Mouse (Mus musculus) midbrain, embryonic 11.5 days (tissue): Measurements from ENCODE around the gene Glt1d1. TPM values are rescaled to one million over a fixed set of nuclear protein-coding genes. Genes with fewer than 3 reads are reported as not detected.
A peak's percentile ranks its signal among the peaks of the same experiment; 100 is the strongest.
"Not testable (repeated sequence)": the region's sequence is repeated elsewhere in the genome, so short reads cannot be mapped to it uniquely, and the experiment has no call there.

ENCODE experiments used
- ATAC-seq: fragments of 200-750 bp; cut with Nextera tagmentation; 2 replicates; pipeline ENCODE4 v1.8.0; 2017; ENCODE audit warnings: moderate TSS enrichment, moderate library complexity; ENCODE audit not compliant: low FRiP score
- DNase-seq: peaks from one replicate; pipeline ENCODE4 v3.0.0; 2015; ENCODE audit warnings: low spot score; ENCODE audit errors: missing footprints
- H3K27ac ChIP-seq: fragments of 300-500 bp; sonication (generic); 2 replicates; pipeline ENCODE4 v1.5.1; 2014; ENCODE audit warnings: low read depth, low read length
- H3K27me3 ChIP-seq: fragments of 300-500 bp; sonication (generic); 2 replicates; pipeline ENCODE4 v1.6.1; 2014; ENCODE audit warnings: mild to moderate bottlenecking, low read length, moderate library complexity, mixed read lengths; ENCODE audit not compliant: control insufficient read depth, insufficient read depth
- H3K36me3 ChIP-seq: fragments of 300-500 bp; sonication (generic); 2 replicates; pipeline ENCODE4 v1.6.1; 2014; ENCODE audit warnings: mild to moderate bottlenecking, low read length, moderate library complexity, mixed read lengths; ENCODE audit not compliant: control insufficient read depth, insufficient read depth
- H3K4me1 ChIP-seq: fragments of 300-500 bp; sonication (generic); 2 replicates; pipeline ENCODE4 v1.6.1; 2014; ENCODE audit warnings: low read length; ENCODE audit not compliant: control insufficient read depth, insufficient read depth
- H3K4me2 ChIP-seq: fragments of 300-500 bp; sonication (generic); 2 replicates; pipeline ENCODE4 v1.6.1; 2014; ENCODE audit warnings: mild to moderate bottlenecking, moderate library complexity
- H3K4me3 ChIP-seq: fragments of 300-500 bp; sonication (generic); 2 replicates; pipeline ENCODE4 v1.5.1; 2014; ENCODE audit warnings: low read depth, low read length
- H3K9ac ChIP-seq: fragments of 300-500 bp; sonication (generic); 2 replicates; pipeline ENCODE4 v1.6.1; 2014; ENCODE audit warnings: low read length
- H3K9me3 ChIP-seq: fragments of 300-500 bp; sonication (generic); 2 replicates; pipeline ENCODE4 v1.6.1; 2016; ENCODE audit warnings: low read length; ENCODE audit not compliant: control insufficient read depth
- WGBS: fragments of 180-500 bp; shearing (Covaris S2); extraction: QIAGEN DNeasy Blood & Tissue Kit; methylation state at CpG from one replicate; pipeline ENCODE4 v1.1.7; 2014; 5-methylcytosine and 5-hydroxymethylcytosine counted together
- polyA plus RNA-seq: library from polyadenylated mRNA; unstranded; fragments of >200 nt; fragmentation: Nextera tagmentation; extraction: Ambion mirVana; gene quantifications from 2 replicates; pipeline ENCODE4 v1.2.1, GENCODE M21; 2014

Glt1d1 gene
- polyA plus RNA-seq, 1 experiment from 2014 or later, result 0.33 TPM

DNA sequence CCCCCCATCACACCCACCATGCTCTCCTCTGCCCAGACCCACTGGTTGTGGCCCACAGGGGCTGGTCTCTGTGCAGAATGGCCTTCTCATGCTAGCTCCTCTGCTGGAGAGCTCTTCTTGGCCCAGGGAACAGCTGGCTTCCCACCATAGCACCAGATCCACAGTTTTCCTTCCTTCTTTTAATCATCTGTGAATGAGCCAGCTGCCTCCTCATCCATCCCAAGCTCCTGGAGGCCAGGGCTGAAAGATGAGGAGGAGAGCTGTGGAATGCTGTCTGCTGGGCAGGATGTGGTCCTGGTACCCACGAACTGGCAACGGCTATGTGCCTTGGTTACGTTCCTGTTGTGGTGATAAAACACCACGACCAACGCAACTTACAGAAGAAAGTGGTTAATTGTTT, 67.6 kb downstream of the Glt1d1 start:
- peak; percentile 37 for DNase-seq
- H3K4me3 ChIP-seq, result no peak overlapping the region
- no peaks in the 10 kb centered on the region for H3K27me3 ChIP-seq
- no peaks in the 10 kb centered on the region for H3K9me3 ChIP-seq
- H3K4me1 ChIP-seq, result no peaks in the 10 kb centered on the region
- no peaks in the 10 kb centered on the region for H3K36me3 ChIP-seq
- H3K4me2 ChIP-seq, result no peak overlapping the region
- ATAC-seq, result no peak
- no peak overlapping the region for H3K9ac ChIP-seq
- 93% methylated on average over 5 of the region's 5 CpGs for WGBS
- no peak overlapping the region for H3K27ac ChIP-seq

DNA sequence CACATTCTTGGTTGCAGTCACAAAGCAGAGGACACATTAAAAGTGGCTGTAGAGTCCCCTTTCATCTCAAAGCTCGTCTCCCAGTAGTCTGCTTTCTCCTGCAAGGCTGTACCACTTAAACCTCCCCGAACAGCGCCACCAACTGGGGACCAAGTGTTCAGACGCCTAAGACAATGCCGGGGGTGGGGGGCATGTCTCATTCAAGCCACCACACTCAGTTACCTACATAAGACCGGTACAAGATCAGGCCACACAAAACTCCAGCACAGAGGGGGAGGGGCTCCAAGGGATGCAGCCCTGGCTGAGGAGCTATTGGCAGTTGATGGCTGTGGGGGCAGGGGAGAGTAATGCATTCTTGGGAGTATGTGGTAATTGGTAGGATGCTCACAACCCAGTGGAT, 68.1 kb downstream of the Glt1d1 start:
- no peak for ATAC-seq
- no peaks in the 10 kb centered on the region for H3K4me1 ChIP-seq
- no peaks in the 10 kb centered on the region for H3K27me3 ChIP-seq
- no peaks in the 10 kb centered on the region for H3K9me3 ChIP-seq
- H3K27ac ChIP-seq, result no peak overlapping the region
- no peak overlapping the region for H3K4me3 ChIP-seq
- H3K36me3 ChIP-seq, result no peaks in the 10 kb centered on the region
- no peak for DNase-seq
- no peak overlapping the region for H3K4me2 ChIP-seq
- 76% methylated on average over 6 of the region's 6 CpGs for WGBS
- H3K9ac ChIP-seq, result no peak overlapping the region

DNA sequence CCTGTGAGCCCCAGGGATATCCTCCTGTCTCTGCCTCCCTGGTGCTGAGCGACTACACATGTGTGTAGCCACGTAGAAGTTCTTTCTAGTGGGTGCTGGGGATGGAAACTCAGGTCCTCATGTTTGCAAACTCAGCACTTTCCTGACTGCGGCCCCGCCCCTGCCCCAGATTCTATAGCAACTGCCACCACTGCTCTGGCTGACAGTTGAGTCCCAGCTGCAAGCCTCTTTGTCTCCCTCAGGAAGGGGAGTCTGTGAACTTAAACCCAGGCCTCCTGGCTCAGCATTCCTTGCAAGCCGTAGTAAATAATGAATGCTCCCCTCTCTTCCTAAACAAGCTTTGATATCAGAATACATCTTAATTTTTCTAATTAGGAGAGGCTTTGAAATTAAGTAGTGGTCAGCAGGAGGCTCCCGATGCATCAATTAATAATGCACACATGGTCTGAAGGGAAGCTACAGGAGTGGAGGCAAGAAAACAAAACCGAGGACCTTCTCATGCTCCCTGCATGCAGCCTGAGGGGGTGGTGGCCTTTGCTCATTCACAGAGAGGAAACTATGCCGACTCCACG, 71.6 kb downstream of the Glt1d1 start:
- DNase-seq (no peak), ATAC-seq (no peak)
- H3K4me1 ChIP-seq, result no peaks in the 10 kb centered on the region
- 70% methylated on average over 9 of the region's 9 CpGs for WGBS
- H3K36me3 ChIP-seq, result no peaks in the 10 kb centered on the region
- no peaks in the 10 kb centered on the region for H3K27me3 ChIP-seq
- H3K4me3 ChIP-seq, result no peak overlapping the region
- H3K4me2 ChIP-seq, result no peak overlapping the region
- H3K9me3 ChIP-seq, result no peaks in the 10 kb centered on the region
- H3K9ac ChIP-seq, result no peak overlapping the region
- no peak overlapping the region for H3K27ac ChIP-seq

DNA sequence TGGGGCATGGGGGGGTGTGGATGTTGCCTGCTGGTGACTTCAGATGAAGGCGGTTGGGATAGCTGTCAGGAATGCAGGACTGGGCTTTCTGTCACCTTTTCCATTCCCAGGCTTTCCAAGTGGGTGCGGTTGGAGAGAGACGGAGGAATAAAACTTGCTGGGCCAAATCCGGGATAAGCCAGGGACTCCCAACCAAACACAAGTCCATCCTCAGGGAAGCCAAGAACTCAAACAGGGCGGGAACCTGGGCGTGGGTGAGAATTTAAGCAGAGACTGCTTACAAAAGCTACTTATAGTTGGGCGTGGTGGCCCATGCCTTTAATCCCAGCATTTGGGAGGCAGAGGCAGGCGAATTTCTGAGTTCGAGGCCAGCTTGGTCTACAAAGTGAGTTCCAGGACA, 73.2 kb downstream of the Glt1d1 start:
- no peak for ATAC-seq
- H3K27me3 ChIP-seq, result no peaks in the 10 kb centered on the region
- DNase-seq, result peak; percentile 75
- no peaks in the 10 kb centered on the region for H3K9me3 ChIP-seq
- WGBS, result 89% methylated on average over 9 of the region's 9 CpGs
- H3K27ac ChIP-seq, result no peak overlapping the region
- H3K4me3 ChIP-seq, result no peak overlapping the region
- H3K9ac ChIP-seq, result no peak overlapping the region
- H3K4me2 ChIP-seq, result no peak overlapping the region
- no peaks in the 10 kb centered on the region for H3K4me1 ChIP-seq
- no peaks in the 10 kb centered on the region for H3K36me3 ChIP-seq

DNA sequence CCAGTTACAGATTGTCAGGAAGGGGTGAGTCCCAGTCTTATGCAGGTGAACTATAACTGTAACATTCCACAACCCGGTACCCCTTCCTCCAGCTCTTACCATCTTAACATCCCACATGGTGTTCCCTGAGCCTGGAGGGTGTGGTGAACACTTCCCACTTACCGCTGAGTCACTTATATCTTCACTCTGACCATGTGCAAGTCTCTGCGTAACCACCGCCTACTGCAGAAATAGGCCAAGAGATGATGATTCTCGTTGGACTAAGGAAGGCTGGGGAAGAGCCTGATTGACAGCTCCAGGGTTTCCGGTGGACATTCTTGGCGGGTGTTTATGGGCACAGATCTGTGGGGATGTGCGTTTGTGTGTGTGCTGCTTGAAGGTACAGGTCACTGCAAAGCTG, 73.9 kb downstream of the Glt1d1 start:
- ATAC-seq, result no peak
- Histone ChIP-seq H3K27me3 (no peaks in the 10 kb centered on the region), H3K27ac (no peak overlapping the region), H3K9me3 (no peaks in the 10 kb centered on the region), H3K9ac (no peak overlapping the region), H3K4me1 (no peaks in the 10 kb centered on the region), H3K4me3 (no peak overlapping the region), H3K4me2 (no peak overlapping the region), H3K36me3 (no peaks in the 10 kb centered on the region)
- WGBS, result 92% methylated on average over 8 of the region's 8 CpGs
- no peak for DNase-seq

DNA sequence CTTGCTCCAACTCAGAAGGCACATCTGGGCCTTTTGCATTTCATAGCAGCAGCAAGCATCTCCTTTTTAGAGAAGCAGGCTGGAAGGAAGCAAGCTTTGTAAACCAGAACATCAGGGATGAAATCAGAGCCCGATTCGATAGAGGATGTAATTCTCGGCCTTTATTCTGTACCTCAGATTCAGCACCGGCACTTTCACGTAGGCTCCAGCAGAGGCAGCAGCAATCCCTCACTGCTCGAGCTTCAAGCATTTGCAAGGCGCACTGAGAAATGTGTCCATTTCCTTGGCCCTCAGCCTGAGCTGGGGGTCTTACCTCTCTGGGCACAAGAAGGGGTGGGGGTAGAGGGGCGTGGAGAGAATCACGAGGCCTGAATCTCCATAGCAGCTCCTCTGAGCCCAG, 76.1 kb downstream of the Glt1d1 start:
- Histone ChIP-seq H3K36me3 (no peaks in the 10 kb centered on the region), H3K4me2 (no peak overlapping the region), H3K9ac (no peak overlapping the region), H3K4me3 (no peak overlapping the region), H3K27ac (no peak overlapping the region), H3K27me3 (no peaks in the 10 kb centered on the region), H3K4me1 (no peaks in the 10 kb centered on the region), H3K9me3 (no peaks in the 10 kb centered on the region)
- 76% methylated on average over 9 of the region's 9 CpGs for WGBS
- ATAC-seq, result no peak
- DNase-seq, result no peak

DNA sequence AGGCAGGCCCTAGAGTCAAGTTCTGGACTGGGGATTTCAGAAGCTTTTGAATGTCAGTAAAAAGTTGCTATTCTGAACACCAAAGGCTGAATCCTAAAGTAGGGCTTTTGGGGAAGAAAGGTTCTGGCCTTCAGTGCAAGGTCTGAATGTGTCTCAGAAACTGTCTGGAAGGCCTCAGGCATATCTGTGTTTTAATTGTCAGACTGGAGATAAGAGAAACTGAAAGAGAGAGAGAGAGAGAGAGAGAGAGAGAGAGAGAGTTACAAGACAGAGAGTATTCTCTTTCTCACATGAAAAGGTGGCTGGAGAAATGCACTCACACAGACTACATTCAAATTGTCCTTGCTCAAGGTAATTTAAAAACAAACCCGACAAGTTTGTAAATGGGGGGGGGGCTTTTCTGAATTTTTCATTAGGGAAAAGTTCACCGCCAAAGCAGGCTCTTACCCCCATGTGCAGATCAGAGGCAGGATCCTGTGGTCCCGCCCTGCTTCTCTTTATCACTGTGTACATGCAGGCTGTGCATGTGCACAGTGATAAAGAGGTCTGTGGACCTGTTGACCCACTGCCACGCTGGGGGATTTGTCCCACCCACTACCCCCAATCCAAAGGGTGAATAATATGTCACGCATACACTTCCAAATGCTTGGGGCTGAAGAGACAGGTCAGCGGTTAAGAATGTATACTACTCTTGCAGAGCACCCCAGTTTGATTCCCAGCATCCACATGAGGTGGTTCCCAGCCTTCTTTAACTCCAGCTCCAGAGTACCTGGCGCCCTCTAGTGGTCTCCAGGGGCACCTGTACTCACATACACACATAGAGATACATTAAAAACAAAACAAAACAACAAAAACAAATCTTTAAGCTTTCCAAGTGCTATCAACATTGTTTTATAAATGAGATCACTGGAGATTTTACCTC, 83.0 kb downstream of the Glt1d1 start:
- Histone ChIP-seq H3K9ac (no peak overlapping the region), H3K4me1 (no peaks in the 10 kb centered on the region), H3K27me3 (no peaks in the 10 kb centered on the region), H3K27ac (no peak overlapping the region), H3K36me3 (no peaks in the 10 kb centered on the region), H3K9me3 (no peaks in the 10 kb centered on the region), H3K4me3 (no peak overlapping the region), H3K4me2 (no peak overlapping the region)
- WGBS, result 77% methylated on average over 7 of the region's 7 CpGs
- ATAC-seq, result no peak
- DNase-seq, result no peak

DNA sequence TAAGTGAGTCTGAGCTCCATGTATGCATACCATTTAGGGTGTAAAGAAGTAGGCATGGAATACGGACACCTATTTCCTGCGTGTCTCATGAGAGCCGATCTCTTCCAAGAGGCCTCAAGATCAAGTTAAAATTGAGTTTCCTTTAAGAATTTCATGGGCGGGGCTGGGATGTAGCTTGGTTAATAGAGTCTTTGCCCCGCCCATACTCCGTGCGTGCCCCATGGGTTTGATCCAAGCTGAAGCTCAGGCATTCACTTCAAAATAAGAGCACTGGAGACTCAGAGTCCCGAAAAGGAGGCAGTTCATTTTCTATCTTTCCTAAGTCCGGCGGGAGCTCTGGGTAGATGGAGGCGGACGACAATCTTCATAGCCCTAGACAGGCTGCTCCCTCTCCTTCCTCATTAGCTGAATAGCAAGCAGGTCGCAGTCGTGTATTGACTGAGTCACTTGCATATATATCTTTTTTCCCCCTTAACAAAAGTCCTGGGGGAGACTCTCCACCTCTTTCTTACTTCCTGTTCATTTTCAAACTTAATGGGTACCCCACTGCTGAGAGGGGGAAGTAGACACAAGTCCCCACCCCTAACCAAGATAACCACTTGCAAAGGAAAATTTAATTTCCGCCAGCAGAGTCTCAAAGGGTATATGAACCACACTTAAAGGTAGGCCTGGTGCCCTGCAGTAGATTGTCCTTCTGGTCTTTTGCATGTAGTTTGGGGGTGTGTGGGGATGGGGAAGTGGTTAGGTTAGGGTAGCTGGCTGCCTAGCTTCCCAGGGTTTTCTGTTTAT, 88.7 kb downstream of the Glt1d1 start:
- Histone ChIP-seq H3K36me3 (no peaks in the 10 kb centered on the region), H3K4me1 (no peaks in the 10 kb centered on the region; the same call in 1 of the 2 replicates), H3K9me3 (no peaks in the 10 kb centered on the region), H3K27me3 (no peaks in the 10 kb centered on the region), H3K9ac (no peak overlapping the region), H3K4me3 (no peak overlapping the region), H3K4me2 (0 out of 2 replicates have a peak overlapping the region, but pooled peaks have one; percentile 9), H3K27ac (no peak overlapping the region)
- WGBS, result 31% methylated on average over 15 of the region's 15 CpGs
- ATAC-seq (peak; percentile 54), DNase-seq (peak; percentile 88)

DNA sequence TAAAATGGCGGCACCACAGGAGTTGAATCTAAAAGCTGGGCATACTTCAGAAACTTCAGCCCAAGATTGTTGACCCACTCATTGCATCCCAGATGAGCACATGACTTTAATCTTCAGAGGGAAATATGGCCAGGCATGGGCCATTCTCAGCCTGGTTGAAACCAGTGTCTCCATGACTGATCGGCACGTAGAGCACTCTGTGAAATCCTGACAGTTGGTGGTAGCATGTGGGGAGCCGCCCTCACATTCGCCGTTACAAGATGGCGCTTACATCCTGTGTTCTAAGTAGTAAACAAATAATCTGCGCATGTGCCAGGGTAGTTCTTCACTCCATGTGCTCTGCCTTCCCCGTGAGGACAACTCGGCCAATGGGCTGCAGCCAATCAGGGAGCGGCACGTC, 90.1 kb downstream of the Glt1d1 start:
- WGBS, result 96% methylated on average over 12 of the region's 12 CpGs
- not testable (repeated sequence) for H3K4me1 ChIP-seq, H3K27ac ChIP-seq, H3K4me3 ChIP-seq, H3K27me3 ChIP-seq, H3K4me2 ChIP-seq, H3K9me3 ChIP-seq, H3K36me3 ChIP-seq, ATAC-seq, H3K9ac ChIP-seq, DNase-seq
